Mouse (Mus musculus) small intestine, adult 2 months (tissue): ENCODE measurements around the gene Gon4l. TPM values are rescaled to one million over a fixed set of nuclear protein-coding genes. Genes with fewer than 3 reads are reported as not detected.

Experiments
- H3K27ac ChIP-seq: fragments of 200-500 bp; 2 replicates; pipeline ENCODE4 v1.5.1; 2012; ENCODE audit warnings: low read depth, low read length, control low read depth, inconsistent platforms; ENCODE audit not compliant: insufficient read depth
- H3K27me3 ChIP-seq: fragments of 200-500 bp; 2 replicates; pipeline ENCODE4 v1.6.1; 2012; ENCODE audit warnings: mild to moderate bottlenecking, moderate library complexity, low read length, inconsistent platforms; ENCODE audit not compliant: control insufficient read depth, insufficient read depth
- H3K36me3 ChIP-seq: fragments of 200-500 bp; 2 replicates; pipeline ENCODE4 v1.6.1; 2012; ENCODE audit warnings: mild to moderate bottlenecking, low read length, control low read depth, inconsistent platforms; ENCODE audit not compliant: control insufficient read depth, insufficient read depth
- H3K4me1 ChIP-seq: fragments of 200-500 bp; 2 replicates; pipeline ENCODE4 v1.6.1; 2012; ENCODE audit warnings: low read length, inconsistent platforms, mixed read lengths; ENCODE audit not compliant: control insufficient read depth, insufficient read depth, insufficient read length
- H3K4me3 ChIP-seq: fragments of 200-500 bp; 2 replicates; pipeline ENCODE4 v1.5.1; 2012; ENCODE audit warnings: low read depth, mild to moderate bottlenecking, control low read depth, inconsistent platforms, low read length, moderate library complexity
- CTCF ChIP-seq: fragments of 200-500 bp; IDR thresholded peaks from 2 replicates; pipeline ENCODE4 v1.5.1; 2012; ENCODE audit warnings: low read depth, mild to moderate bottlenecking, control low read depth, inconsistent platforms, low read length, moderate library complexity, mixed read lengths; ENCODE audit not compliant: insufficient replicate concordance, insufficient read length; ENCODE audit errors: extremely low read depth
- POLR2A ChIP-seq: fragments of 200-500 bp; IDR thresholded peaks from 2 replicates; pipeline ENCODE4 v1.6.1; 2012; ENCODE audit warnings: low read depth, mild to moderate bottlenecking, control low read depth, inconsistent platforms, low read length, moderate library complexity
- WGBS: fragments of 180-500 bp; shearing (Covaris S2); methylation state at CpG from one replicate; pipeline ENCODE4 v1.1.7; 2018; 5-methylcytosine and 5-hydroxymethylcytosine counted together
- polyA plus RNA-seq: library from polyadenylated mRNA; depleted of rRNA; stranded (reverse); fragments of >200 nt; gene quantifications from 2 replicates; pipeline ENCODE4 v1.2.3, GENCODE M21; 2012

Gene Gon4l
- polyA plus RNA-seq, 1 experiment: 8.7 TPM

GRCm38 (mm10) chr3:88918981-88919380 lies 84.0 kb downstream of the Gon4l start:
- Histone ChIP-seq H3K27ac (no peak overlapping the region), H3K4me3 (no peak overlapping the region), H3K27me3 (no peaks in the 10 kb centered on the region), H3K4me1 (no peaks in the 10 kb centered on the region), H3K36me3 (peaks cover 25% of the 10 kb centered on the region)
- WGBS: 61% methylated on average over 13 of the region's 13 CpGs
- TF ChIP-seq POLR2A (no peak), CTCF (no peak)

GRCm38 (mm10) chr3:88921411-88921810 lies 86.4 kb downstream of the Gon4l start:
- H3K4me1 ChIP-seq: no peaks in the 10 kb centered on the region
- TF ChIP-seq POLR2A: no peak
- no peak for TF ChIP-seq CTCF
- H3K27ac ChIP-seq: no peak overlapping the region
- H3K36me3 ChIP-seq: peaks cover 38% of the 10 kb centered on the region
- H3K4me3 ChIP-seq: no peak overlapping the region
- no peaks in the 10 kb centered on the region for H3K27me3 ChIP-seq
- 97% methylated on average over 9 of the region's 9 CpGs for WGBS

GRCm38 (mm10) chr3:88923989-88924591 lies 89.1 kb downstream of the Gon4l start:
- Histone ChIP-seq H3K27me3 (no peaks in the 10 kb centered on the region), H3K27ac (no peak overlapping the region), H3K4me1 (no peaks in the 10 kb centered on the region), H3K36me3 (peaks cover 61% of the 10 kb centered on the region), H3K4me3 (no peak overlapping the region)
- TF ChIP-seq CTCF: no peak
- TF ChIP-seq POLR2A: no peak
- 88% methylated on average over 8 of the region's 8 CpGs for WGBS

DNA sequence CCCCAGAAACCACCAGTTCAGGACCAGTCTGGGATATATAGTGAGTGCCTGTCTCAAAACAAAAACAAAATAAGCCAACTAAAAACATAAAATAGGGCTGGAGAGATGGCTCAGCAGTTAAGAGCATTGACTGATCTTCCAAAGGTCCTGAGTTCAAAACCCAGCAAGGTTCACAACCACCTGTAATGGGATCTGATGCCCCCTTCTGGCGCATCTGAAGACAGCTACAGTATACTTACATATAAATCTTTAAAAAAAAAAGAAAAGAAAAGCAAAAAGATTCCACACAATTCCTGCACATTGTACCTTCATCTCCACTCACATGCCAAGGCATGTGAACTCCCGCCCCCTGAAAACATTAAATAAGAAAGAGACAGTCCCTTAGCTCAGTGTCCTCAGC lies 90.6 kb downstream of the Gon4l start:
- Histone ChIP-seq H3K27ac (no peak overlapping the region), H3K36me3 (peaks cover 68% of the 10 kb centered on the region), H3K27me3 (no peaks in the 10 kb centered on the region), H3K4me3 (no peak overlapping the region), H3K4me1 (no peaks in the 10 kb centered on the region)
- TF ChIP-seq CTCF (no peak), POLR2A (no peak)
- 96% methylated on average over 2 of the region's 2 CpGs for WGBS

DNA sequence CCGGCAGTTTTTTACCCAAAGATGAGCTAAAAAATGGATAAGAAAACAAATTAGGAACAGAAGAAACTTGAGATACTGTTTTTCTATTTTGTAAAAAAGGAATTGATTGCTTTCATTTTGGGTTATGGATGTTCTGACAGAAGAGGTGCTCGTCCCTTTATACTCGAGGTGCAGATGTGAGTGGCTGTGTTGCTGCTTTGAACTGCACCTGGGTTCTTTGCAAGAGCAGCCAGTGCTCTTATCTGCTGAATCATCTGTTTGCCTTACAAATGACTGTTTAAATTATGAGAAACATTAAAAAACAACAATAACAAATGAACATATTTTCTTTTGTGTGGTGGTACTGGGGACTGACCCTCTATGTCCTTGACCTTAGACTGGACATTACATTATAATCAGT lies 94.5 kb downstream of the Gon4l start:
- Histone ChIP-seq H3K36me3 (peaks cover 54% of the 10 kb centered on the region), H3K4me3 (no peak overlapping the region), H3K27ac (no peak overlapping the region), H3K27me3 (no peaks in the 10 kb centered on the region), H3K4me1 (no peaks in the 10 kb centered on the region)
- WGBS: 84% methylated on average over 3 of the region's 3 CpGs
- TF ChIP-seq POLR2A (no peak), CTCF (no peak)

- peaks cover 30% of the 10 kb centered on the region for H3K36me3 ChIP-seq
Observed at GRCm38 (mm10) chr3:88939071-88939470, 104.0 kb downstream of the Gon4l start.

GRCm38 (mm10) chr3:88939749-88940148 lies 104.7 kb downstream of the Gon4l start:
- no peak for TF ChIP-seq CTCF
- no peak for TF ChIP-seq POLR2A
- WGBS: 68% methylated on average over 3 of the region's 3 CpGs
- Histone ChIP-seq H3K36me3 (peaks cover 24% of the 10 kb centered on the region), H3K27ac (no peak overlapping the region), H3K4me3 (no peak overlapping the region), H3K4me1 (no peaks in the 10 kb centered on the region), H3K27me3 (no peaks in the 10 kb centered on the region)

More at GRCm38 (mm10) chr3:88939071-88939470, 104.0 kb downstream of the Gon4l start:
- Histone ChIP-seq H3K27me3 (no peaks in the 10 kb centered on the region), H3K4me1 (no peaks in the 10 kb centered on the region), H3K27ac (no peak overlapping the region), H3K4me3 (no peak overlapping the region)
- WGBS: 97% methylated on average over 10 of the region's 10 CpGs
- no peak for TF ChIP-seq CTCF
- no peak for TF ChIP-seq POLR2A

DNA sequence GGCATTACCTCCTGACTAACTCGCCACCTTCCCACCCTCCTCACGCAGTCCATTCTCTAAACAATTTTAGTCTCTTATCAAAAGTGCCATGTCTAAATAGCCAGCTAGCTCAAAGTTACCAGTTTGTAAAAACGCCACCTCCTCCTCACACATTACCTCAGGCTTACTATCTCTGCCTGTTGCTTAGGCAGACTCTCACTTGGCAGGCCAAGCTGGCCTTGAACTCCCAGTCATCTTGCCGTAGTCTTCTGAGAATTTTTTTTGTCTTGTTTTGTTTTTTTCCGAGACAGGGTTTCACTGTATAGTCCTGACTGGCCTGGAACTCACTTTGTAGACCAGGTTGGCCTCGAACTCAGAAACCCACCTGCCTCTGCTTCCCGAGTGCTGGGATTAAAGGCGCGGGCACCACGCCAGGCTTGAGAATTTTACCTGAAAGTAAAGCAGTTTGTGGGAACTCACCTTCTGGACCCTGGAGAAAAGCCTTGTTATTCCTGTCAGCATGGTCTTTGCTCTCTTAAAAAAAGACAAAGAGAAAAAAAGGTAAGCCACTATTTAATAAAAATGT lies 107.4 kb downstream of the Gon4l start:
- WGBS: 91% methylated on average over 10 of the region's 10 CpGs
- Histone ChIP-seq H3K27ac (no peak overlapping the region), H3K36me3 (peaks cover 17% of the 10 kb centered on the region), H3K4me3 (no peak overlapping the region), H3K4me1 (no peaks in the 10 kb centered on the region), H3K27me3 (no peaks in the 10 kb centered on the region)
- TF ChIP-seq POLR2A (no peak), CTCF (no peak)
